Mouse (Mus musculus): ENCODE results near the gene Fbxo46.
"Not testable (repeated sequence)": the region's sequence is repeated elsewhere in the genome, so short reads cannot be mapped to it uniquely, and the experiment has no call there.

Fbxo46 gene

DNA sequence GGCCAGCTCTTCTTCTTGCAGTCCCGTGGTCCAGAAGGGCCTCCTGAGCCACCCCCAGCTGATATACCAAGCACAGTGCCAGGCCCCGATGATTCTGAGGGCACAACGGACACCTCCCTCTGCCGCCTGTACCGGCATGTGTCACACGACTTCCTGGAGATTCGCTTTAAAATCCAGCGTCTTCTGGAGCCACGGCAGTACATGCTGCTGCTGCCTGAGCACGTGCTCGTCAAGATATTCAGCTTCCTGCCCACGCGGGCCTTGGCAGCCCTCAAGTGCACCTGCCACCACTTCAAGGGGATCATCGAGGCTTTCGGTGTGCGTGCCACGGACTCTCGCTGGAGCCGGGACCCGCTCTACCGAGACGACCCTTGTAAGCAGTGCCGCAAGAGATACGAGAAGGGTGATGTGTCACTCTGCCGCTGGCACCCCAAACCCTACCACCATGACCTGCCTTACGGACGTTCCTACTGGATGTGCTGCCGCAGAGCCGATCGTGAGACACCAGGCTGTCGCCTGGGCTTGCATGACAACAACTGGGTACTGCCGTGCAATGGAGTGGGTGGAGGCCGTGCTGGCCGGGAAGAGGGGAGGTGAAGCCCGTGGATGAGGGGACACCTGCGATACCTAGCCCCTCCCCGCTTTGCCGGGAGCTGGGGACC, 17.1 kb downstream of the Fbxo46 start:
- DNase-seq = no peak

DNA sequence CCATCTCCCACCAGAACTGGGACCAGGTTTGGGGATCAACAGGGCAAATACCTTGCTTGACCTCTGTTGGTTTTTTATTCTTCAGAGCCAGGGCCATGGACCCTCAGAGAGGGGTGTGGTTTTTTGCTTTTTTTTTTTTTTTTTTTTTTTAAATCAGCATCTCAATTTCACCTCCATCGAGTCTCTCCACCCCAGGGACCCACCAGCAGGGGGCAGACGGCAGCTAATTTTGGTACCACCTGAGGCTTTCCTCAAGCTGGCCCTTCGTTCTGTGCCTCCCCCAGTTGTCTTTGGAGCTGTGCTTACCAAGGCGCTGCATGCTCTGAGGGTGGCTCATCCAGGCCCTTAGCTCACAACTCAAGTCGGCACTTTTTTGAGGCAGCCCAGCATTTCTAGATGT, 17.7 kb downstream of the Fbxo46 start:
- peak in 1 of 2 experiments; percentile 45 for DNase-seq

DNA sequence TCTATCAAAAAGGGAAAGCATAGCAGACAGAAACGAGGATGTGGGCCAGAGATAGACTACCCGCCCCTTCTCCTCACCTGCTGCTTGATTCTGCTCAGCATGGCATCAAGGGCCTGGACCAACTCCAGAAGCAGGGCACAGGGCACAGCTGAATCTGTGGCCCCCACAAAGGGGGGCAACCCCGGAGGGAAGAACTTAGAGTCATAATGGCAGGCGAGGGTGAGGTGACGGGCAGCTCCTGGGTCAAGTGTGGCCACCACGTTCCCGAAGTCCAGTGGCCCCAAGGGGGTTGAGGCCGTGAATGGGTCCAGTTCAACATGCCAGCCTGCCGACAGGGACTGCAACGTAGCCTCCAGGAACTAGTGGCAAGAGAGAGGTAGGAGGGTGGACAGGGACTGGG, 27.1 kb downstream of the Fbxo46 start:
- DNase-seq = no peak

DNA sequence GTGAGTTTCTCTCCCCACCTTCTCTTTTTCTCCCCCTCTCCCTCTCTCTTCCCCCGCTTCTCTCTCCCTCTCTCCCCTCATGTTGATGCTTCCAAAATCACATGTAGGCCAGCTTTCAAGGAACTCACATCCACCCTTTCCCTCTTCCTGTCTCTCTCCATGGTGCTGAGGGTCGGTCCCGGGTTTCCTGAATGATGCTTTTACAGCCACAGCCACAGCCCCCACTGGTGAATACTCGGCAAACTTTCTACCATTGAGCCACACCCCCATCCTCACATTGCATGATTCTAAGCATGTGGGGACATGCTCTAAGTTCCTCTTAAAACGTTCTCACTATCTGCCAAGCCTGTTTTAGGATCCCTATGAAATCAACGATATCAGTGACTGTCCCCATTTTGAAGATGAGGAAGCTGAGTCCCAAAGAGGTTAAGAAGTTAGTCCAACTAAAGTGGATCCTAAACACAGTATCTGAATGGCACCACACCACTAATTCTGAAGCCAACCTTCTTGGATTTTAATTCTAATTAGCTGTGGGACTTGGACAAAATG, 27.9 kb downstream of the Fbxo46 start:
- DNase-seq = no peak

DNA sequence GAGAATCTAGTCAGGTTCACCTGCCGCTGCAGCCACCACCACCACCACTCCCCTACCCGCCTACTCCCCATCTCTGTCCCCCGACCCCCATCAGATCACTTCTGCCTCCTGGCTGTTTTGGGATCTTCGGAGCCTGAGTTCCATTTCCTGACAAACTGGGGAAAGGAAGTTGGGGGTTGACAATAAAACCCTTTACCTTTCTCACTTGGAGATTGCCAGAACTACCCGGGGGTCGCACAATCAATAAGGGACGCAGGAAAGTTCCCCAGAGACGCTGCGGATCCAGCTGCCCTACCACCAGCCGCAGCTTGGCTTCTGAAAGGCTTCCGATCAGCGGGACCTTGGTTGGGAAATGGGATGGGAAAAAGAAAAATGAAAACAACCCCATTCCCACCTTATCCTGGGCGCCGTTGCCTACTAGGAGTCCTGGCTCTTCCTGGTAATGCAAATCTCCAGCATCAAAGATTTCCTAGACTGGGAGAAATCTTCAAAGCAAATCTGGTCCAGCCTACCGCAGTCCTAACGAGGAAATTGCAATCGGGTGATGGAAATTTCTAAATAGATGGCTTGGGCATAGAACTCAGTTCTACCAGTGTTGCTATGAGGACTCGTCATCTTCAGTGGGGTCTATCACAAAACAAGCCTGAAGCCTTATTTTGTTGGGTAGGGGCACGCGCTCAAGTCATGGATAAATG, 28.7 kb downstream of the Fbxo46 start:
- DNase-seq = no peak

DNA sequence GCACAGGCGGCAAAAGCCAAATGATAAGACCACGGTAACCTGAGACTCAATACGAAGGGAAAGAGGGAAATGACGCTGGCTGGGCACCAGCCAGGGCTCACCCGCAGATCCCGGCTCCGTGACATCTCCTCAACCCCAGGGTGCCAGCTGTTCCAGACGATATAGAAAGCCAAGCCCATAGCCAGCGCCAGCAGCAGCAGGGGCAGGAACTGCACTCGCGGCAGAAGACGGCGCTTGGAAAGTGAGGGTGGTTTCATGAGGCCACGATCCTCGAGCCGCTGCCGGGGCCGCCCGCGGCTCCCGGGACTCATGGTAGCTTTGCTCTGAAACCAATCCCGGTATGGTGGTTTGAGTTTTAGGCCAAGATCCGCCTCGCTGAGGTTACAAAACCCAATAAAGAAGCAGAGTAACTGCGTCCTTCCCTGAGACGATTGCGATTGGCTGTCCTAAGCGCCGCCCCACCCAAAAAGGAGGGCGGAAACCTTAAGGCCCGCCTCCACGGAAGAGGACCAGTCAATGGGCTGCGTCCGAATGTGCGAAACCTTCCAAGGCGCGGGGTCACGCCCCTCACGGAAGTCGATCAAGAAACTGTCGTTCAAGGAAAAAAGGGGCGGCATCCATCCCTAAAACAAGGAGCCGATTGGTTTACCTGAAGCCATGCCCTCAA, 29.3 kb downstream of the Fbxo46 start, which contains the start of gene Qpctl:
Gene Qpctl (minus strand): TSS at position 417 of the 667 bp plus-strand sequence.
- peak; percentile 100 for DNase-seq

DNA sequence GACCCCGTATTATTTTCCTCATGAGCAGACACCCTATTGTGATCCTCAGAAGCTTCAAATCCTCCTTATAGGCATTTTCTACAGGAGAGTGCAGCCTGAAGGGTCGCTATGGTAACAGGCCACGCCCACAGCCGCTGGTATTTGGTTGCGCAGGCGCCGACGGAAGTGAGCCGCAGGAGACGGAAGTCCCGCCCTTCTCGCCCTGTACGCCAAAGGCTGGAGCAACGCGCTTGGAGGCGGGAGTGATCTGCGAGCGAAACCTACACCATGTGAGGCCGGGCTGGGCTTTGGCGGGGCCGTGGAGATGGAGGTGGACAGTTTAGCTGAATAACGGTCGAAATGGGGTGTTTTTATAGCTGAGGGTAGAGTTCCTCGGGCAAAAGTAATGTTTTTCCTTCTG, 30.0 kb downstream of the Fbxo46 start, which contains the start of gene Snrpd2:
Gene Snrpd2 (plus strand): TSS at position 97 of the 400 bp plus-strand sequence.
- peak; percentile 95 to 96 for DNase-seq

DNA sequence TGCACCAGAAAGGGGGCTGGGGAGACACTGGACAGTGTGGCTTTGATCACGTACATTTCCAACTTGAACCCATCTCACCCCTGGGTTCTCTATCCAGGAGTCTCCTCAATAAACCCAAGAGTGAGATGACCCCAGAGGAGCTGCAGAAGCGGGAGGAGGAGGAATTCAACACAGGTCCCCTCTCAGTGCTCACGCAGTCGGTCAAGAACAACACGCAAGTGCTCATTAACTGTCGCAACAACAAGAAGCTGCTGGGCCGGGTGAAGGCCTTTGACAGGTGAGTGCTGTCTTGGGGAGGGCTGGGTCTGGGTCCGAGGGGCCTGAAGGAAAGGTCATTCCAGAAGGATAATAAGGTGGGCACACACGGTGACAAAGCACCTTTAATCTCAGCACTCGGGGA, 31.5 kb downstream of the Fbxo46 start:
- not testable (repeated sequence) for DNase-seq

DNA sequence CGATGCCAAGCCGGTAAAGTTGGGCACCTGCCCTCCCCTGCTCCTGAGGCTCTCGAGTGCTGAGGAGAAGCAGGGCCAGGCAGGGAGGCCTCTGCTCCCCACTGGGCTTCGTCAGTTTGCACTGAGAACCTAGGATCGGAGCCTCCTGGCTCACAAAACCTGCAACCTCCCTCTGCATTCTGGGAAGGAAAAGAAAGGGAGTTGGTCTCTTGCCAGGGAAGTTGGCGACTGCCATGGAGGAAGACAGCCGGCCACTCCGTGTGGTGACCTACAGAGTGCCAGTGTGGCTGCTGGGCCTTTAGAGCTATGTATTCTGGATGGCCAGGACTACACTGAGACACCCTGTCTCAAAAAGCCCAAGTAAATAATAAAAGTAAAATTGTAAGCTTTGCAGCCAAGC, 35.1 kb downstream of the Fbxo46 start:
- no peak for DNase-seq

DNA sequence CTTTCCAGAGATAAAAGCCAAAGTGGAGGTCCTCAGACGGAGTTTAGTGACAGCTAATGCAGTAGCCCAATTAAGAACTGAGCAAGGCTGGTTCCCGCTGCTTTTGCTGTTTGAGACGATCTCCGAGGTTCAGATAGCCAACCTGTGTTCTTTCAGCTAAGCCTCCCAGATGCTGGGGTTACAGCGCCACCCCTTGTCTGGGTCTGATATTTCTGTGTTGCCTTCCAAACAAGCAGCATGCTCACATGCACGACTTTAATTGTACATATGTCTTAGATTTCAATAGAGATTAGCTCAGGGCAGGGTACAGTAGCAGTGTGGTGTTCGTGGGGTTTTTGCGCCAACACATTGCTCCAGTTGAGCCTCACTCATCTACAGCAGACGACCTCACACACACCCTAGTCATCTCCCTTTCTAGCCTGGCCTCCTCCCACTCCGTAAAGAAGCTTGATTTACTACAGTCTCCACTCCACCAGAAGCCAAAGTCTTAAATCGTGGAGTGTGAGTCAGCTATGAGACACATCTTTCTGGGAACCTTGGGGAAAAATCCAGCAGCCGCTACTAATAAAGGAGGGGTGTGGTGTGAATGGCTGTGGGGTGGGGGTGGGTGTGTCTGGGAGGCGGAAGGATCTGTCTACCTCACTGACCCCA, 36.3 kb downstream of the Fbxo46 start:
- DNase-seq = no peak

DNA sequence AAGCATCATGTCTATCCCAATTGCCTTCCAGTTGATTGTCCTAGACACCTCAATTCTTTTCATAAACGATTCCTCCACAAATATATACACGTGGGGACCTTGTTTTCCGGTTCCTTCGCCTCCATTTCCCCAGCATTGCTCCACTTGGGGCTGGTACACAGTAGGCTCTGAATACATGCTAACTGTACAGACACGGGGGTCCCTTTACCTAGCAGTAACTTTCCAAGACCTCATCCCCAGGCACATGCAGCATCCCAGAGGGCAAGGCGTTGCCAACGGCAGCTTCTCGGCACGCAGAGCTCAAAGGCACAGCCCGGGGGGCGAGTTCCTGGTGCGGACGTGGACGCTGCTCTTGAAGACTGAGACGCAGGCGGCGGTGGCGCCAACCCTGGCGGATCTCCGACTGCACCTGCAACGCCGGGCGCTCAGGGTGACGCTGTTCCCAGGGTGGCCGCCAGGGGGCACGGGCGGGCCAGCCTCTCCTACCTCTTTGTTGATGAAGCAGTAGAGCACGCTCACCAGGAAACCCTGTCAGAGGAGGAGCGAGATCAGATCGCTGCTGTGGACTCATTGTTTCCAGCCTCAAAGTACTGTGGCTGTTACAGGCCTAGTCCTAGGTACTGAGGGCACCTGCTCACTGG, 37.6 kb downstream of the Fbxo46 start:
- DNase-seq = peak; percentile 90 to 92

DNA sequence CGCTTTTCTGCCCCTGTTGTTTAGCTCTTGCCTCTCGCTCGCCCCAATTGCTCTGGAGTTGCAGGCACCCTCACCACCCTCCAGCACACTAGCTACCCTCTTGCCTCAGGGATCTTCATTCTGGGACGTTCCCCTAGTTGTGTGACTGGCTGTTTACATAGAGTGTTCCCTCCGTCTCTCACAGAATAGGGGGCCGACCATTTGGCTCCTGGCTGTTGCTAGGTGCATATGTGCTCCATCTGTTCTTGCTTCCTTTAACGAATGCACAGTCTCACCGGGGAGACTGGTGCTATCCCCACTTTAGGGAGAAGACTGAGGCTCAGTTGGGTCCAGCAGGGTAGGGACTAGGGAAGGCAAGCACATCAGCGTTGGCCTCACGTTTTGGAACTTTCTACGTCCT, 38.9 kb downstream of the Fbxo46 start:
- no peak for DNase-seq

DNA sequence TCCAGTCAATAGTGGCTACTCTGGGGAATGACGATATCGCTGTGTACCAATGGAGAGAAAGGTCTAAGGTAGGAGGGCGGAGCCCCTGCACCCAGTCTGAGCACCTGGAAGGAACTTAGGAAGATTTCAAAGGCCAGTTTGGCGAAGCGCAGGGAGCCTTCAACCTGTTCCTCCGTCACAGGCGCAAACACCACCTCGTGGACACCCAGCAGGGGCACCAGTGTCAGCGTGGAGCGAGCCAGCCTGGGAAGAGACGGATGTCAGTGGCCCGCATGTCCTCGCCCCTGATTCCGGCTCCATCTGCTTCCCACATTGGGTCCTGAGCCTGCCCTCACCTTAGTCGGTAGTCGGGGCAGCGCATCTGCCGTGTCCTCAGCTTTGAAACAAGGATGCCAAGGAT, 39.8 kb downstream of the Fbxo46 start:
- DNase-seq = no peak

DNA sequence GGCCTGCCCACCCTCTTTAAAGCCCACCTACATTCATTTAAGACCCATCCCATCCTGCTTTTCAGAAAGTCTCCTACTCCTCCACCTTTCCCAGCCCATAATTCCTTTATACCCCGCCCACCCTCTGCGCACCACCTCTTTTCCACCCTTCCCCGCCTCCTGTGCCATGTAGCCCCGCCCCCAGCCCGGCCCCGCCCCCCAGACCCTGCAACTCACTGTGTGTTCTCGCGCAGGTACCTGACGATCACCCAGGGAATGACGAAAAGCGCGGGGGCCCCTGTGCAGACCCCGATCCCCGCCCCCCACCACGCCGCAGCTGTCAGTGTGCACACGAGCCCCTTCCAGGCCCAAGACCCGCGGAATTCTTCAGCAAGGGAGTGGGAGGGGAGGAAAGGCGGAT, 40.5 kb downstream of the Fbxo46 start:
- peak in 1 of 2 experiments; percentile 31 for DNase-seq

DNA sequence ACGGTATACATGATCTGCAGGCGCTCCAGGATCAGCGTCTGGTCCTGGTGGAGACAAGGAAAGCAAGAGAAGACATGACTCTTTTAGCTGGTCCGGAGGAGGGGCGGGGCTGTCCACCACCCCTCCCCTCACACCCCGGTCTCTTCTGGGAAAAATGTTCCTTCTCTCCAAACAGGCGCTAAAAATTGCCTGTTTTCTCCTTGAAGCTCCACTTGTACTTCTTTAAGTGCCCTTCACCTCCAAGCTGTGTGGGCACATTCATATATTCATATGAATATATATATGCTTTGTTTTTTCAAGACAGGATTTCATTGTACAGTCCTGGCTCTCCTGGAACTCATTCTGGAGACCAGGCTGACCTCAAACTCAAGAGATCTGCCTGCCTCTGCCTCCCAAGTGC, 43.3 kb downstream of the Fbxo46 start:
- DNase-seq = no peak

DNA sequence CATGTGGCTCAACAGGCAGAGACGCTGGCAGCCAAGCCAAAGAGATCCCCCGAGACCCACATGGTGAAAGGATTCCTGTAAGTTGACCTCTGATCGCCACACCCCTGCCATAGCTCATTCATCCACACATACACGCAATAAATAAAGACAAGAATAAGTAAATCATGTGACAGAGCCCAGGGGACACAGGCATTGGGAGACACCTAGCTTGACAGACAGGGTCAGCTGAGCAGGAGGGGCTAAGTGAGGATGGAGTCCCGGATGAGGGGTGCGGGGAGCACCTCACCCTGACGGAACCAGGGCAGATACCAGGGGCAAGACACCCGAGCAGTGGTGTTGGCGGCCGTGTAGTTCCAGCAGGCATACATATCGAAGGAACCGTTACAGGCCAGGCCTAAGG, 44.1 kb downstream of the Fbxo46 start:
- DNase-seq = no peak

DNA sequence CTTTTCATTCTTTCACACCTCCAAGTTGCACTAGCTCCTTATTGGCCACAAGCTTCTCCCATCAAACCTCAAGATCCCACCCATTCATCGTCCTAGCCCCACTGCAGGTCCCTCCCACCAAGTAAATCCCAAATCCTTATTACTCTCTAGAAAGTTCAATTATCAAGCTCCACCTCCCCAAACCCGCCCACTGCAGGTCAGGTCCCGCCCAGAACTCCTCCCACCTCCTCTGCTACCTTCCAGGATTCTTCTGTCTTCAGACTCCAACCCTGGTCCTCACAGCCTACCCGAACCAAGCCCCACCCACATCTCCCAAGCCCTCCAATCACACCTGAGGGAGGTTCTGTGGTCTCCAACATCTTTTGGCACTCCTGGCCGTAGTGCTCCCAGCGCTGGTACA, 44.5 kb downstream of the Fbxo46 start:
- peak; percentile 37 to 51 for DNase-seq

DNA sequence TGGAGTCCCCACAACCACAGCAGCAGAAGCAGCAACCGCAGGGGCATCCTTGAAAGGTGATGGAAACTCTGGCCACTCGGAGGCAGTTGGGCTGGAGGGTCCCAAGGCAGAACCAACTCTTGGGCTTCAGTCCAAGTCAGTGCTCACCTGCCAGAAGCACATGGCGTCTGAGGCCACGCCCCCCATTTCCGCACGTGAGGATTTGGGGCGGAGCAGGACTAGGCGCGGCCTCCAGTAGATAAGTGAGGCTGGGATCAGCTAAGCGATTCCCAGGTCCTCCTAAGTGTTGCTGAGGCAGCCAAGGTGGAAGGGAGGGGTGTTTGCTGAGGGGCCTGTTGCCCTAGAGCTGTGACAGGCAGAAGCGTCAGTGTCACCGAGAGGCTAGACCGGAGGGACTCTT, 45.3 kb downstream of the Fbxo46 start:
- DNase-seq = peak in 1 of 2 experiments; percentile 26

DNA sequence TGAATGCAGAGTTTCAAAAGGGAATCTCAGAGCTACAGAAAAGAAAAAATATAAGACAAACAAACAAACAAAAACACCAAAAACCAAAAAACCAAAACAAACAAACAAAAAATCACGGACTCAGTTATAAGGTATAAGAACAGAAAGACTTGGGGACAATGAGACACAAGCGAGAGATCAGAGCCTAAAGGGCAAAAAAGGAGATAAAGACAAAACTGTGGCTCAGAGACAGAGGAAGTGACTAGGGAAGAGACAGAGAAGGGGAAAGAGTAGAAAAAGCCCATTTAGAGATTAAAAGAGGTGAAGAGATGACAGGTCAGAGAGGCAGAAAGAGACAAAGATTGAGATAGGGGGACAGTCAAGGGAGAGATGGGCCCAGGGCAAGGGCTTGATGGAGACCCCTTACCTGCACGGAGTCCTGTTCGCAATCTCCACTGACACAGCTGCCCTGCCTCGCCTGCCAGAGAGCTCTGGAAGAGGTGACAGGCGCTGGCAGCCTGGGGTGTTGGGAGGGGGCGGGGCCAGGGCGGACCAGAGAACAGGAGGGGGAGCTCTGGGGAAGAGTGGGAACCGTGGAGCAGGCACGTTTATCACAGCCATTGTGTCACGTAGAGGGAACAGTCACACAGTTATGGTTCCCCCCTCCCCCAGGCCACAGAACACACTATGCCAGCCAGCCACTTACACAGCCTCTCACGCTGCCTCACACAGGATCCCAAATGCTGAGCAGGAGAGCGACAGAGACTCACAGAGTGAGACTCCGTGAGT, 46.2 kb downstream of the Fbxo46 start, which contains the start of gene Gipr:
Gene Gipr (minus strand): TSS at position 472 of the 768 bp plus-strand sequence.
- no peak for DNase-seq

DNA sequence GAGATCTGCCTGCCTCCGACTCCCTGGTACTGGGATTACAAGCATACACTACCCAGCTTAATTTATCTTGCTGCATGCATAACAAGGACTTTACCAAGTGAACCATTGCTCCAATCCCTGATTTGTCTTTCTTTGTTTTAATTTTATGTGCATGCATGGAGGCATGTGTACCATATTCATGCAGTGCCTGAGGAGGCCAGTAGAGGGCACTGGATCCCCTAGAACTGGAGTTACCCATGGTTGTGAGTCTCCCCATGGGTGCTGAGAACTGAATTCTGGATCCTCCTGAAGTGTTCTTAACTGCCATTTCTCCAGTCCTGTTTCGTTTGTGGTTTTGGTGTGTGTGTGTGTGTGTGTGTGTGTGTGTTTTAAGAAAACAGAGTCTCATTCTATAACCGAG, 47.3 kb downstream of the Fbxo46 start:
- no peak for DNase-seq

DNA sequence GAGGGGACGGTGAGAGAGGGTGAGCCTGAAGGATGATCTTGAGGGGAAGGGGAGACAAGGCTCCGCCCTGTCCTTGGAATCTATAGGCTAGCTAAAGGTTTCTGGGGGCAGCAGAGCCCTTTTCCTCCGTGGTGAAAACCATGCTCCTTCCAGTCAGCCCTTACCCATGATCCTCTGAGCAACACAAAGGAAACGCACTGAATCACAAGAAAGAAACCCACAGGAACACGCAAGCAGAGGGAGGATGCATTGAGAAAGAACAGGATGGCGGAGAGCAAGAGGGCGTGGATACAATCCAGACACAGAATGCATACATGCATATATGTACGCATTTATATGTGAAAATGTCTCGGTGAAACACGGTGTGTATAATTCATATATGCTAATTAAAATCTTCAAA, 49.8 kb downstream of the Fbxo46 start:
- DNase-seq = no peak

DNA sequence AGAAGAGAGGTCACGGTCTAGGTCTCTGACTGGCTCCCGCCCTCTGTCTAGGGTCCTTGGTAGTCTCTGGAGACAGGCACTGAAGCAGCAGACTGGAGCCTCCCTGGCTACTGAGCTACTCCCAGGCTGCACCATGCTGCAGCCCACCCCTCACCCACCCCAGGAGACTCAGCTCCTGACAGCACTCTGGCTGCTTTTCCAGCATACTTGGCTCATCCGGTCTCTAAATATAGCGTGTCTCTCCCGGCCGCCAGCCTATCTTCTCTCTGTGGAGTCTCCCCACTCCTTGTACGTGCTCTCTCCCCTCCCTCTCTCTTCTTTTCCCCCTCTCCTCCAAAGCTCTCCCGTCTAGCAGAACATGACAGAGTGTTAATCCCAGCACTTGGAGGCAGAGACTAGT, 50.5 kb downstream of the Fbxo46 start:
- no peak for DNase-seq
